Mouse (Mus musculus): ENCODE data around the gene Hist1h3b.

DNA sequence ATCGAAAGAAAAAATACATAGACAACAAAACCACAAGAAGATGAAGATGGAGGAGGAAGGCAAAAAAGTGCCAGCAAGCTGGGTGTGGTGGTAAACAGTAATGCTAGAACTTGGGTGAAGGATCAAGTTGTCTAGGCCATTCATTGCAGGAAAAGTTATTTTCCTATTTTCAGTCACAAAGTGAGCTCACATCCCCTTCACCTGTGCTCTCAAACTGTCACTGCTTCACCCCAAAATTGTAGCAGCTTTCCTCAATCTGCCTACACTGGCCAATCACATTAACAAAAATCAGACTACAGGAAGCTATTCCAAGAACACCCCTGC, 7.8 kb downstream of the Hist1h3b start:
- TF ChIP-seq CTCF (conservative IDR thresholded peaks at IDR 0.05; ENCODE audit: insufficient read depth, insufficient read length, low read depth, low read length) (no peak), POLR2A (IDR thresholded peaks at IDR 0.05; ENCODE audit: low read depth, low read length) (no peak)
